Mouse (Mus musculus): ENCODE measurements around the gene Cntnap2. TPM values are rescaled to one million over a fixed set of nuclear protein-coding genes. Genes with fewer than 3 reads are reported as not detected.

Gene Cntnap2
- total RNA-seq, 2 experiments from 2014 or later = 97.6 to 118 TPM

GRCm38 (mm10) chr6:47337300-47337699, 2278.1 kb downstream of the Cntnap2 start:
- DNase-seq (ENCODE audit: low spot score in 2 of 2) = no peak

- DNase-seq (ENCODE audit: low spot score in 2 of 2) = no peak
These were observed 2279.0 kb downstream of the Cntnap2 start for GRCm38 (mm10) chr6:47338113-47338512.

- DNase-seq (ENCODE audit: low spot score in 2 of 2) = no peak
These were observed 2281.8 kb downstream of the Cntnap2 start for GRCm38 (mm10) chr6:47340813-47341502.

GRCm38 (mm10) chr6:47341503-47341884, 2282.3 kb downstream of the Cntnap2 start:
- no peak for DNase-seq (ENCODE audit: low spot score in 2 of 2)

GRCm38 (mm10) chr6:47343245-47343644, 2284.1 kb downstream of the Cntnap2 start:
- DNase-seq (ENCODE audit: low spot score in 2 of 2) = peak in 1 of 2 experiments; percentile 7

GRCm38 (mm10) chr6:47344696-47345095, 2285.5 kb downstream of the Cntnap2 start:
- no peak for DNase-seq (ENCODE audit: low spot score in 2 of 2)

- no peak for DNase-seq (ENCODE audit: low spot score in 2 of 2)
These were observed 2291.0 kb downstream of the Cntnap2 start for GRCm38 (mm10) chr6:47350100-47350690.

Data from layer of hippocampus, adult 18-20 months (tissue).